8 mouse cellular contexts compared by ENCODE assay signal in the genomic region with DNA sequence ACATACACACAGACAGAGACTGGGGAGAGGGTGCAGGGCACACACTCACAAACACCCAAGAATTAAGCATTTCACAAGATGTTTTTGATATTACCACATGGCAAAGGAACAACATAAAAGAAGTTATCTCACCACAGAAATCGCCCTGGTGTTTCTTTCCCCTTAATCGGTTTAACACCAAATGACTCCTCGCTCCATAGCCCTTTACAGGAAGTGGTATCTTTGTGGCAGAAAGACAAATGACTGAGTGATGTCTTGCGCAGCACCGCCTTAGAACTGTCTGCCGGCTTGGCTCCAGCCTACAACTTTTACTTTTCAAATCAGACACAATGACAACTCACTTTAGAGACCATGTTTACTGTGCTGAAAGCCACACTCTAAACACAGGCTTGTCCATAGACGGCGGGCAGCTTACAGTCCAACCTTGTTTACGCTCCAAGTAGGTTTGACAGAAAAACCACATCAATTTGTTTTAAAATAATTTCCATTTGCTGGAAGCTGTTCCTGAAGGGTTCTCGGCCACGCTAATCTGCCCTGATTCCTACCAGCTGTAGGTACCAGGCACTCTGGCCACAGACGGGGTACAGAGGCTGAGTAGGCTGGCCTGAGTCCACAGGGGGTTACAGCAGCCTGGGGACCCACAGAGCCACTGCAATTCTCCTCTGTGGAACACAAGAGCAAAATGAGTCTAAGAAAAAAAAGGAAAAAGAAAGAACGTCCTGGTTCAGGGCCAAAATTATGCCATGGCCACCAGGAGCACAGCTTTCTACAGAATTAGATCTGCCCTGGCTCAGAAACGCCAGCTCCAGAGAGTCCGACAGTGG. TPM values are rescaled to one million over a fixed set of nuclear protein-coding genes. Genes with fewer than 3 reads are reported as not detected.
DNase-seq lines count a peak whose midpoint lies in the region; ATAC-seq lines count a peak whose summit lies in the region.

No protein-coding gene starts in this region.

- ATAC-seq in lung, embryonic 16.5 days (ENCODE audit: low read depth): no peak
- ATAC-seq in intestine, embryonic 15.5 days: no peak
- ATAC-seq in frontal cortex, adult (ENCODE audit: low TSS enrichment): no peak

- H3K36me3 ChIP-seq in lung, embryonic 16.5 days (ENCODE audit: control insufficient read depth, insufficient read depth, low read length): no peaks in the 10 kb centered on the region
- H3K36me3 ChIP-seq in intestine, embryonic 15.5 days: no peaks in the 10 kb centered on the region

- H3K27ac ChIP-seq in lung, embryonic 16.5 days (ENCODE audit: low read length): peak overlapping the region; percentile 3; the same call in 1 of the 2 replicates
- H3K27ac ChIP-seq in intestine, embryonic 15.5 days: peak overlapping the region; percentile 13

- H3K4me2 ChIP-seq in lung, embryonic 16.5 days (ENCODE audit: low read depth, low read length): peak overlapping the region; percentile 29
- peak overlapping the region; percentile 15 for H3K4me2 ChIP-seq in intestine, embryonic 15.5 days (replicated peaks)

- H3K9ac ChIP-seq in lung, embryonic 16.5 days (ENCODE audit: low read length): no peak overlapping the region
- H3K9ac ChIP-seq in intestine, embryonic 15.5 days: no peak overlapping the region

- 36% methylated on average over 15 of the region's 15 CpGs for WGBS in lung, embryonic 16.5 days
- WGBS in intestine, embryonic 15.5 days: 30% methylated on average over 15 of the region's 15 CpGs

- no peak for DNase-seq in lung, postnatal 14 days
- peak; percentile 66 for DNase-seq in adipocyte (ENCODE audit: low spot score)
- DNase-seq in thymus, postnatal 0 days (ENCODE audit: low spot score): peak; percentile 70
- no peak for DNase-seq in left cerebral cortex, postnatal 10 days (ENCODE audit: extremely low spot score in 1 of 2, low spot score in 2 of 2)
- no peak for DNase-seq in right cerebral cortex, adult 2 months (ENCODE audit: low spot score in 2 of 2)

- no peaks in the 10 kb centered on the region for H3K9me3 ChIP-seq in lung, embryonic 16.5 days (ENCODE audit: control insufficient read depth, low read length)
- H3K9me3 ChIP-seq in intestine, embryonic 15.5 days: no peaks in the 10 kb centered on the region

- peaks cover 55% of the 10 kb centered on the region for H3K4me1 ChIP-seq in lung, embryonic 16.5 days (replicated peaks; ENCODE audit: control insufficient read depth, insufficient read depth, low read length)
- peaks cover 72% of the 10 kb centered on the region for H3K4me1 ChIP-seq in intestine, embryonic 15.5 days (replicated peaks)

- no peak overlapping the region for H3K4me3 ChIP-seq in lung, embryonic 16.5 days (ENCODE audit: low read length)
- no peak overlapping the region for H3K4me3 ChIP-seq in intestine, embryonic 15.5 days (replicated peaks)

- H3K27me3 ChIP-seq in lung, embryonic 16.5 days (ENCODE audit: control insufficient read depth, insufficient read depth, low read depth, low read length): no peaks in the 10 kb centered on the region; the same call in 1 of the 2 replicates
- no peaks in the 10 kb centered on the region for H3K27me3 ChIP-seq in intestine, embryonic 15.5 days (replicated peaks)

- intact Hi-C loops in left cerebral cortex, postnatal 10 days (cut with DNase I): no loop called here

RNA-seq across cellular contexts. Expression of gene Lrig1, which starts 18.3 kb away (rescaled TPM):
- polyA plus RNA-seq in lung, embryonic 16.5 days (2015; fragmentation: Nextera tagmentation; extraction: Ambion mirVana): 7.7 and 9.7 TPM in 2 replicates
- 17.1 and 19.5 TPM in 2 replicates for polyA plus RNA-seq in intestine, embryonic 15.5 days (2015; fragmentation: Nextera tagmentation; extraction: Ambion mirVana)
- polyA plus RNA-seq in thymus, postnatal 0 days (2015; fragmentation: Nextera tagmentation; extraction: Ambion mirVana): 6.6 and 6.8 TPM in 2 replicates
- 10 to 100 TPM; 32.0 to 32.9 TPM for total RNA-seq in left cerebral cortex, postnatal 10 days (2021)

Comparison
In these comparisons a context has a peak if more than half of its experiments do, and no peak if none do; other contexts are left out.
1. DNase-seq: peak in adipocyte (single experiment) and thymus, postnatal 0 days (single experiment); none in lung, postnatal 14 days (single experiment), left cerebral cortex, postnatal 10 days (0 of 2) and right cerebral cortex, adult 2 months (0 of 2).